Mouse (Mus musculus): ENCODE results near the gene Plcb1. TPM values are rescaled to one million over a fixed set of nuclear protein-coding genes. Genes with fewer than 3 reads are reported as not detected.
"Not testable (repeated sequence)": the region's sequence is repeated elsewhere in the genome, so short reads cannot be mapped to it uniquely, and the experiment has no call there.

Plcb1 gene
- total RNA-seq, 4 experiments from 2014 or later, result 0.63 to 1.1 (median 0.90) TPM

DNA sequence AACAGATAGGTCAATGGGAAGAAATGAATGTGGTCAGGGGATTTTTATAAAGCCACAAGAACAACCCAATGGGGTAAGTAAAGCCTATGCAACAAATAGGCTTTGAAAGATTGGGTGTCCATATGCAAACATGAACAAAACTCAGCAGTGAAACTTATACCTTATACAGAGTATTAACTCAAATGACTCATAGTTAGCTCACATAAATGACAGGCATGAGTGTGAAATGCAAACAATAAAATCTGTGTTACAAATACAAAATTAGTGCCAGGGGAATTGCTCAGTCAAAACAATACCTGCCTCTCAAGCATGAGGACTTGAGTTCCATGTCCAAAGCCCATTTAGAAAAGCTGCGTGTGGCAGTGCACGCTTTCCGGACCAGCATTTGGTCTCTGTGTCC is 182.5 kb downstream of the Plcb1 start:
- no peak for DNase-seq (ENCODE audit: low spot score in 2 of 2)

DNA sequence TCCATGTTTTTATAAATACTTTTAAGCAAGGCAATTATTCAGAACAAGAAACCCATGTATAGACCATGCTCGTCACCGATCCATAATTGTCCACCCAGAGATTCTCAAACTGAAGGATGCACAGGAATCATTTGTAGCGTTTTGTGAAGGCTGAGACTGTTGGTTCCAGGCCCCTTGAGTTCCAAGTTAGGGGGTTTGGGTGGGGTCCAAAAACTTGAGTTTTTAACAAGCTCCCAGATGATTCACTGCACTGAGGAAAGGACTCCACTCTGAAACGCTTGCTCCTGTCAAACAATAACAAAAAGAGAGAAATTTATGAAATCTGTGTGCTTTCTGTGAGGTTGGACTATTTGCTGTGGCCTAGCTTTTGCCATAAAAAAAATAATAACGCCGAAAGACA is 186.5 kb downstream of the Plcb1 start:
- DNase-seq (ENCODE audit: low spot score in 2 of 2), result no peak

- no peak for DNase-seq (ENCODE audit: low spot score in 2 of 2)
Measured at GRCm38 (mm10) chr2:134974711-134975110, 188.8 kb downstream of the Plcb1 start.

DNA sequence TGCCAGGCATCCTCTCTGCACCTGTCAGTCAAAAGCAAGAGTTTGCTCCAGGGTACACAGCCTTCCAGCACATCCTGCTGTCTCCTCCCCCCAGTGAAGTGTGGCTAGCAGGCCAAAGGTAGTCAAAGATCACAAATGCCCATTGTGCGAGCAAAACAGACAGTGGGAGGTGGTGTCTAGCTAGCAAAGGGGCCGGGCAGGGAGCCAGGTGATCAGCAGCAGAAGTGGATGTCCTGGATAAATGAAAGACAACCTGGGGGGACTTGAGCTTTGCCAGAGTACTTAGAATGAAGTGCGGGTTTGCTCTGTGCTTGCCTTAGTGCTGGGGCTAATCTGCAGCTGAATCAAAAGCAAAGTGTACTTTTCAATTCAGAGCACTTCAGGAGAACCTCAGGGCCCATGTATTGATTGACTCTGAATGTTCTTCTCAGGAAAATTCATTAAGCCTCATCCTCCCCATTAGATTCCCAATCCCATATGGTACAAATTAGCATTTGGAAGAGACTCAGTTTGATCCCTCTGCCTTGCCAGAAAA is 191.0 kb downstream of the Plcb1 start:
- DNase-seq (ENCODE audit: low spot score in 2 of 2), result no peak

GRCm38 (mm10) chr2:134977641-134978040 is 191.8 kb downstream of the Plcb1 start:
- DNase-seq (ENCODE audit: low spot score in 2 of 2), result no peak

- DNase-seq (ENCODE audit: low spot score in 2 of 2), result no peak
Measured at GRCm38 (mm10) chr2:134981394-134981793, 195.5 kb downstream of the Plcb1 start.

- no peak for DNase-seq (ENCODE audit: low spot score in 2 of 2)
Measured at GRCm38 (mm10) chr2:134984884-134985283, 199.0 kb downstream of the Plcb1 start.

DNA sequence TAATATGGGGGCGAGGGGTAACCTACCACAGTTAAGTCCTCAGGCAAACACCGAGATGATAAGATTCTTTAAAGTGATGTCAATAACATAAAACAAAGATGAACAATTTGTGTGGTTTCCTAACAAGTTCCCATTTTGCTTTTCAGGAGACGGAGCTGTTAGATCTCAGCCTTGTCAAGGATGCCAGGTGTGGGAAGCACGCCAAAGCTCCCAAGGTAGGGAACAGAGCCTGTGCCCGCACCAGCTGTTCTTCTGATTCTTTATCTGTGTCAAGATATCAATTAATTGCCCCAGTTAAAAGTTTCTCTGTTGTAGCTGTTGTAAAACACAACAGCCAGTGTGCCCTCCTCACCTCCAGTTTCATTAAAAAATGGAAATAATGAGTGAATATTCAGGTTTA is 202.1 kb downstream of the Plcb1 start:
- no peak for DNase-seq (ENCODE audit: low spot score in 2 of 2)

- no peak for DNase-seq (ENCODE audit: low spot score in 2 of 2)
Measured at GRCm38 (mm10) chr2:134989650-134990292, 203.9 kb downstream of the Plcb1 start.

DNA sequence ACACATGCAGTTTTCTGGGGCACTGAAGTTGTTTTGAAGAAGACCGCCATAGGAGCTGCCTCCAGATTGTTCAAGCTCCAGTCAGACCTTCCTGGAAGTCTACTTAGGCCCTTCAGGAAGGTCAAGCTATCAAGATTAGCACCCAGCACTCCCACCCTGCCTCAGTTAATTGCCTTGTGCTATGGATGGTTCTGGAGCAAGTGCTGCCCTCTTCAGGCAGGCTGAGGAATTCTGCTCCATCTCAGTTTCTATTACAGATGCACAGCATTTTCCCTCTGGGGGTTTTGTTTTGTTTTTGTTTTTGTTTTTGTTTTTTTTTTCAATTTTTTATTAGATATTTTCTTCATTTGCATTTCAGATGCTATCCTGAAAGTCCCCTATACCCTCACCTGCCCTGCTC is 221.3 kb downstream of the Plcb1 start:
- no peak for DNase-seq (ENCODE audit: low spot score in 2 of 2)

- not testable (repeated sequence) for DNase-seq (ENCODE audit: low spot score in 2 of 2)
Measured at GRCm38 (mm10) chr2:135007885-135008284, 222.0 kb downstream of the Plcb1 start.

DNA sequence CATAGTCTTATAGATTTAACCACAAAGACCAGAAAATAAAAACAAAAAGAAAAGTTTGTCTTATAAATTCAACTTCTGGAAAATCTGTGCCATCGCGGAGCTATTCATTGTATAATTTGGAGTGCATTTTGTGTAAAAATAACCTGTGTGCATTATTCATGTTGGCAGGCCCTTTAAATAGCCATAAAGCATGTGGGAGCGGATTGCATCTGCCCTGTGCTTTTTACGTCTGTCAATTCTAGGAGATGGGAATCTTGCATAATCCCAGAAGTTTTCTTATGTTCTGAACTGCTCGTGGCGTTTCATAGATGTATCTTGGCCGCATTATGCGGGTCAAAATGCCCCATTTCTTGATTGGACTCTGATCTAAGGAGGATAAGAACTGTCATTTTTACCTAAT is 224.5 kb downstream of the Plcb1 start:
- no peak for DNase-seq (ENCODE audit: low spot score in 2 of 2)

DNA sequence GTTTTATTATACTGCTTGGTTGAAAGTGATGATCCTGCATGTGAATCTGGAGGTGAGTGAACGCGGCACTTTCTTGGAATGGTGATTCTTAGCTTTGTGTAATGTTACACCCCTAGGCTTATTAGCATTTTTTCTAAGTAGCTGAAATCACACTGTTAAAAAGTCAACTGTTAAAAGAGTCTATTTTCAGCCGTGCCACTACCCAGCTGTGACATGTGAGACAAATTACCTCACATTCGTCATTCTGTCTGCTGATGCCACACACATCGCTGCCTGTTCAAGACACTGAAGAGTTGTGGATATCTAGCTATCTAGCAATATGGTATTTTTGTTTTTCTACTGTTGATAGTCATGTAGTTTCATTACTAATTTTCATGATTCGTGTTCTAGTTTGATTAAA is 229.6 kb downstream of the Plcb1 start:
- no peak for DNase-seq (ENCODE audit: low spot score in 2 of 2)

DNA sequence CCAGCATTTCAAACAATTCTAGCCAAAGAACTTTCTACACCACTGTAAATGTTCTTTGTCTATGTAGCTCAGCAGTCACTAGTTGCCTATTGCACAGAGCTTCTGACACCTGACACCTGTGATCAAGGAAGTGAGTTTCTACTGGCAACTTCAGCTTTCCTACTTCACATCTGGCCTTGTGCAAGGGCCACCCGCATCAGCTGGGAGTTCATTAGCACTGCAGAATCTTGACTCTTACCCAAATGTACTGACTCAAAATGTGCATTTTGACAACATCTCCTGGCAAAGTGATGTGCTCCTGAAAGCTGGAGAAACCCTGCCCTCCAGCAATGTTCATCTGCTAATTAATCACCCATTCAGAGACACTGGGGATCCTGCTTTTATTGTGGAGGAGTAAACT is 232.4 kb downstream of the Plcb1 start:
- no peak for DNase-seq (ENCODE audit: low spot score in 2 of 2)

DNA sequence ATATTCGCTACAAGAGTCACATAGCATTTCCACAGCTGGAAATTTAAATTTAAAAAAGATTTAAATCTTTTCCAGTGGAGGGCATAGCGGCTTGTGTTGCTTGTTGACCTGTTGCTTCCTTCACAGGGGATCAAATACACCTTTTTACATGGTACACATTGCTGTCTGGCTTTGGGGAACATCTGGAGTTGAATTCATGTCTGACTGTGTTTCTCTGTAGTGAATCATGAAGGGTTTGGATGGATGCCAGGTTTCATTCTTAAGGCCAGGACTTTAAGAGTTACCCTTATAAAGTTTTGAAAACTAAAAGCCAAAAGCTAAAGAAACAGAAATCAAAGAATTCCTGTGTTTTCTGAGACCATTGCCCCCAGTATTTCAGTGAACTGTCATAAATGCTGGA is 232.8 kb downstream of the Plcb1 start:
- DNase-seq (ENCODE audit: low spot score in 2 of 2), result no peak

GRCm38 (mm10) chr2:135019588-135019987 is 233.7 kb downstream of the Plcb1 start:
- no peak for DNase-seq (ENCODE audit: low spot score in 2 of 2)

DNA sequence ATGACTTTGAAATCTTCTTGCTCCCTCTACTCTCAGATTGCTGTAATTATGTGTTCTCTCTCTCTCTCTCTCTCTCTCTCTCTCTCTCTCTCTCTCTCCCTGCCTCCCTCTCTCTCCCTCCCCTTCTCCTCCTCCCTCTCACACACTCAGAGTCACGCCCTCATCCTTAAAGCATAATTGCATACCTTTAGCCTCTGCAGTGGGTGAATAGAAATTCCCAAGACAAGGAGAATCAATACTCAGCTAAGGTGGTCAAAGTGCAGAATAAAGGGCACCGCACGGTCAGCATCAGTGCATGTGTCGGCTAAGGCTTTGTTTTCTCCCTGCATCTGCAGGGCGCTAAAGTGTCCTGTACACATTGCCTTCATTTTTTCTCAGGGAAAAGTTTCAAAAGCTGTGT is 243.4 kb downstream of the Plcb1 start:
- DNase-seq (ENCODE audit: low spot score in 2 of 2), result no peak

DNA sequence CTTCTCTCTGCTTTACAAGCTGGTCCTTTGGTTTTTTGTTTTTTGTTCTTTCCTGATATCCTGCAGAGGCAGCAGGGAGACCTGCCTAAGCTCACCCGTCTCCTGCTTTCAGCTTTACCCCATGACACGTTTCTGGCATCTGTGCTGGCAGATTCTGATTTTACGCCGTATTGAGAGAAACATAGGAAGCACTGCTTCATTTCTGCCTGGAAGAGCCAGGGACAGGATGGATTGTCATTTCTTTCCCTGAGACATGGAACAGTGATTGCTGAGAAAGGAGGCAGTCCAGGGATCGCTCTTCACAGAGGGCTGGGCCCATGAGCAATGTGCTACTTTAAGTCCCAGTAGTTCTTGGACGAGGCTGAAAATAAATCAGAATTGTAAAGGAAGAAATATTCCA is 243.8 kb downstream of the Plcb1 start:
- DNase-seq (ENCODE audit: low spot score in 2 of 2), result no peak

- no peak for DNase-seq (ENCODE audit: low spot score in 2 of 2)
Measured at GRCm38 (mm10) chr2:135035640-135036260, 249.9 kb downstream of the Plcb1 start.

DNA sequence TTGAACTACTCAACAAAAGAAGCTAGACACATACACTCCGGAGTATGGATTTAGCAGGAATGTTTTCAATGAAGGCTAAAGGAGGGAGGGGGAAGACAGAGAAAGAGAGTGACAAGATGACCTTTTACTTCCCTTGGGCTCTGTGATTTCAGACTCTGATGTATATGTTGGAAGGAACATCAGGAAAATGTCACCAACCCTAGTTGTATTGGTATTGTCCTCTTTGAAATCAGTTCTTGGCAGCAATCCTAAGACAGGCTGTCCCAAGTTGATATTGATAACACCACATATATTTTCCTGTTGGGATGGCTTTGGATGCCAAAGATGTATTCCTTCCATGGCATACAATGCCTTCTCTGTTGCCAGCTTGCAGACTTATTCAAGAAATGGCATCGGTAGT is 262.9 kb downstream of the Plcb1 start:
- no peak for DNase-seq (ENCODE audit: low spot score in 2 of 2)

DNA sequence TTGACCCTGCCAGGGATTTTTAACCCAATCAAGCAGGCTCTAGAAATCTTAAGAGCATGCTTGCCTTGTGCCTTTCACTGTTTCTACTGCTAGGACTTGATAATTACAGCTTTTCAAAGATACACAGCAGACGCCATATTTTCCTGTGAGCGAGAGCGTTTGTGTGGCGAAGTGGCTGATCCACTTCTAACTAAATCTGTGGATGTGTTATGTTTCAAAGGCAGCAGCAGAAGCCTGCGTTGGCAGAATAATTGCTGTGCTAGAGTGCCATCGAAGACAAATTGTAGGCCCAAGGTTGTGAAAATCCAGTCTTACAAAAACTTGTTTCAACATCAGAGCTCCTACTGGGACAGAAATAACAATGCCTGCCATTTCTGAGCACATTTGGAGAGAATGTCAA is 263.4 kb downstream of the Plcb1 start:
- DNase-seq (ENCODE audit: low spot score in 2 of 2), result no peak

DNA sequence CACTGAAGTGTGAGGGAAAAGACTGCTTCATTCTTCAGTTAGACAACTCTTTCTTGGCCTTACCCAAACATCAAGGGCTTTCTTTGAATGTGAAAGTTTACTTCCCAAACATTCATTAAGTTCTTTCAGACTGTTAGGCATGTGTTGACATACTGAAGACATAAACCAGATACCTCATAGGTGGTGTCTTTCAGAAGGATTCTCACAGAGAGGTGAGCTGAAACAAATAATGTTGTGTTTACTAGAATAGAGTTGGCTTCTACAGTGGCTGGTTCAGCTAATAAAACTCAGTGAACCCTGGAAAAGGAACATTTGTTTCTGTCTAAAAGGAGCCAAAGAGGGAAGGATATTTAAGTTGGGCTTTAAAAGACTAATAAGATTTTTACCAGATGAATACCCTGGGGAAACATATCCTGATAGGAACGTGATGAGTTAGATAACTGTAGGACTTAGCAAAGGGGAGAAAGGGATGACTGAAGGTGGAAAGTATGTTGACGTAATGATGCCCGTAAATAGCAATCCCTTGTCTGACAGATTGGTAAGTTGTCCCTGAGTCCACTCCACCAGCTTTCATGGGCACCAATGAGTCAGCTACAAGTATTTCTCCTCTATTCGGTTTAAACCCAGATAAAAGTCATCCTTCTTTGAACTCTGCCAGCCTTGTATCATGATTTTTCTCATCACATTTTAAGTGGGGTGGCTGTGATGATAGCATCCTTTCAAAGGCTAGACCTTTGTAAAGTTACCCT is 265.8 kb downstream of the Plcb1 start:
- DNase-seq (ENCODE audit: low spot score in 2 of 2), result no peak

- DNase-seq (ENCODE audit: low spot score in 2 of 2), result no peak
Measured at GRCm38 (mm10) chr2:135053391-135053790, 267.5 kb downstream of the Plcb1 start.

Measured in gastrocnemius, adult 8-10 months (tissue).